Mouse (Mus musculus) skeletal muscle tissue, adult 2 months (tissue): ENCODE results near the gene Fam240b.

Source experiments
- DNase-seq: peaks from one replicate; pipeline ENCODE4 v3.0.0-alpha.2; 2012; ENCODE audit warnings: low read depth, low spot score

Fam240b gene

GRCm38 (mm10) chr13:64440592-64440991, 57.0 kb downstream of the Fam240b start:
- no peak for DNase-seq

DNA sequence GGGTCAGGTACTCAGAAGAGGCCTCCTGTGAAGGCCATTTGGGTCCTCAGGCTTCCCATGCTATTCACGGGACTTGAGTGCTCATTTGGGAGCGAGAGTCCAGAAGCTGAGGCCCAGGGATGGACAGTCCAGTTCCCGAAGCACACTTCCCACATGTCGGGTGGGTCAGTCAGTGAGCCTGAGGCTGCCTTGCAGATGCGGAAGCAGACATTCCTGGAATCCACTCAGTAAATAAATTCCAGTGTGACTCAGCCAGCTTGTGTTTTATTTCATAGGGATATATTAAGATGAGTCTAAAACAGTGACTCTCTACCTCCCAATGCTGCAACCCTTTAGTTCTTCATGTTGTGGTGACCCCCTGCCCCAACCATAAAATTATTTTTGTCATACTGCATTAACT, 58.1 kb downstream of the Fam240b start:
- DNase-seq, result no peak

GRCm38 (mm10) chr13:64438863-64439452, 58.6 kb downstream of the Fam240b start:
- peak; percentile 67 for DNase-seq

DNA sequence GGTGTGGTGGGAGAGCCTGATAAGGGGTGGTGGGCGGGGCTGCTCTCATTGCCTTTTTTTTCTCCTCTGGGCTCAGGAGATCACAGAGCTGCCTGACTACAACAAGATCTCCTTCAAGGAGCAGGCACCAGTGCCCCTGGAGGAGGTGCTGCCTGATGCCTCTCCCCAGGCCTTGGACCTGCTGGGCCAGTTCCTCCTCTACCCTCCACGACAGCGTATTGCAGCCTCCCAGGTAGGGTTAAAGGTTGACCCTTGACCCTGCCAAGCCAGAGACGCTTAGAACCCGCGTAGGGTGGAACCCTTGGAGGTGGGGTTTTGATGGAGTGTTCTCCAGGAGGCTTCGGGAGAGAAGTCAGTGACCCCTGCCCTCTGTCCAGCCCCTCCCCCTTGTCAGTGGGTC, 59.8 kb downstream of the Fam240b start:
- no peak for DNase-seq

GRCm38 (mm10) chr13:64432017-64432995, 65.3 kb downstream of the Fam240b start, which contains the start of gene Cdk20:
Gene Cdk20 (plus strand): TSS chr13:64432314.
- peak; percentile 97 for DNase-seq
